Mouse (Mus musculus): ENCODE data around the gene Ube2c. TPM values are rescaled to one million over a fixed set of nuclear protein-coding genes. Genes with fewer than 3 reads are reported as not detected.
A peak's percentile ranks its signal among the peaks of the same experiment; 100 is the strongest.

Gene Ube2c
- total and polyA plus RNA-seq, 2 experiments from 2014 or later, result 61.2 to 70.6 TPM

- peak overlapping the region; percentile 95 for H3K27ac ChIP-seq
- H3K9me3 ChIP-seq (ENCODE audit: low read length), result no peaks in the 10 kb centered on the region
- ATAC-seq (peak; percentile 28; the same call in 1 of the 2 replicates), DNase-seq (ENCODE audit: low spot score) (peak; percentile 72)
- H3K4me3 ChIP-seq (ENCODE audit: low read length), result peak overlapping the region; percentile 59
- H3K36me3 ChIP-seq (ENCODE audit: insufficient read depth, low read length), result peaks cover 18% of the 10 kb centered on the region; the same call in 1 of the 2 replicates
- peak overlapping the region; percentile 62 for H3K4me2 ChIP-seq (ENCODE audit: low read depth, low read length)
- 2% methylated on average over 10 of the region's 10 CpGs for WGBS
- peak; percentile 42 for TF ChIP-seq CTCF (IDR thresholded peaks at IDR 0.05; ENCODE audit: low read depth)
- H3K27me3 ChIP-seq (ENCODE audit: insufficient read depth, low read length), result no peaks in the 10 kb centered on the region
- H3K9ac ChIP-seq (replicated peaks; ENCODE audit: low read length), result peak overlapping the region; percentile 61
- no peaks in the 10 kb centered on the region for H3K4me1 ChIP-seq (ENCODE audit: insufficient read depth, low read length)
Measured at GRCm38 (mm10) chr2:164823181-164823585, 53.5 kb downstream of the Ube2c start.

GRCm38 (mm10) chr2:164823969-164824368, 54.3 kb downstream of the Ube2c start:
- H3K4me1 ChIP-seq (ENCODE audit: insufficient read depth, low read length), result no peaks in the 10 kb centered on the region
- H3K36me3 ChIP-seq (ENCODE audit: insufficient read depth, low read length), result peaks cover 18% of the 10 kb centered on the region; the same call in 1 of the 2 replicates
- no peak for TF ChIP-seq CTCF (IDR thresholded peaks at IDR 0.05; ENCODE audit: low read depth)
- no peak for ATAC-seq
- H3K9me3 ChIP-seq (ENCODE audit: low read length), result no peaks in the 10 kb centered on the region
- peak overlapping the region; percentile 62; the same call in 1 of the 2 replicates for H3K4me2 ChIP-seq (ENCODE audit: low read depth, low read length)
- no peak overlapping the region for H3K9ac ChIP-seq (replicated peaks; ENCODE audit: low read length)
- DNase-seq (ENCODE audit: low spot score), result no peak
- no peaks in the 10 kb centered on the region for H3K27me3 ChIP-seq (ENCODE audit: insufficient read depth, low read length)
- 93% methylated on average over 4 of the region's 4 CpGs for WGBS
- no peak overlapping the region for H3K27ac ChIP-seq
- no peak overlapping the region for H3K4me3 ChIP-seq (ENCODE audit: low read length)

GRCm38 (mm10) chr2:164825521-164825920, 55.8 kb downstream of the Ube2c start:
- Histone ChIP-seq H3K9ac (replicated peaks; ENCODE audit: low read length) (no peak overlapping the region), H3K36me3 (ENCODE audit: insufficient read depth, low read length) (peaks cover 18% of the 10 kb centered on the region; the same call in 1 of the 2 replicates), H3K4me1 (ENCODE audit: insufficient read depth, low read length) (no peaks in the 10 kb centered on the region), H3K27ac (no peak overlapping the region), H3K27me3 (ENCODE audit: insufficient read depth, low read length) (no peaks in the 10 kb centered on the region), H3K4me2 (ENCODE audit: low read depth, low read length) (no peak overlapping the region), H3K4me3 (ENCODE audit: low read length) (no peak overlapping the region), H3K9me3 (ENCODE audit: low read length) (no peaks in the 10 kb centered on the region)
- 93% methylated on average over 17 of the region's 17 CpGs for WGBS
- TF ChIP-seq CTCF (IDR thresholded peaks at IDR 0.05; ENCODE audit: low read depth), result no peak
- ATAC-seq, result no peak
- no peak for DNase-seq (ENCODE audit: low spot score)

- 83% methylated on average over 16 of the region's 16 CpGs for WGBS
- H3K4me2 ChIP-seq (ENCODE audit: low read depth, low read length), result no peak overlapping the region
- no peaks in the 10 kb centered on the region for H3K9me3 ChIP-seq (ENCODE audit: low read length)
- H3K4me1 ChIP-seq (ENCODE audit: insufficient read depth, low read length), result no peaks in the 10 kb centered on the region
- H3K27ac ChIP-seq, result no peak overlapping the region
- no peak overlapping the region for H3K9ac ChIP-seq (replicated peaks; ENCODE audit: low read length)
- no peak for ATAC-seq
- no peaks in the 10 kb centered on the region for H3K27me3 ChIP-seq (ENCODE audit: insufficient read depth, low read length)
- no peak overlapping the region for H3K4me3 ChIP-seq (ENCODE audit: low read length)
- no peak for DNase-seq (ENCODE audit: low spot score)
- TF ChIP-seq CTCF (IDR thresholded peaks at IDR 0.05; ENCODE audit: low read depth), result no peak
- peaks cover 18% of the 10 kb centered on the region; the same call in 1 of the 2 replicates for H3K36me3 ChIP-seq (ENCODE audit: insufficient read depth, low read length)
Measured at GRCm38 (mm10) chr2:164827146-164827850, 57.6 kb downstream of the Ube2c start.

Other genes starting within 250 kb of the Ube2c start
- gene Wfdc2, start 207.5 kb upstream of the Ube2c start, total RNA-seq (2014; rRNA removed), result 1.5 and 2.7 TPM in 2 replicates
- gene Wfdc2, start 207.5 kb upstream of the Ube2c start, polyA plus RNA-seq (2015; fragmentation: Nextera tagmentation; extraction: Ambion mirVana), result 3.1 and 4.5 TPM in 2 replicates
- not detected in 2 replicates for gene Spint3, start 196.4 kb upstream of the Ube2c start, total RNA-seq (2014; rRNA removed)
- not detected in 2 replicates for gene Spint3, start 196.4 kb upstream of the Ube2c start, polyA plus RNA-seq (2015; fragmentation: Nextera tagmentation; extraction: Ambion mirVana)
- gene Wfdc6a, start 184.5 kb upstream of the Ube2c start, total RNA-seq (2014; rRNA removed), result 0.31 TPM in 1 of 2 replicates, not detected in the other
- gene Wfdc6a, start 184.5 kb upstream of the Ube2c start, polyA plus RNA-seq (2015; fragmentation: Nextera tagmentation; extraction: Ambion mirVana), result 0.19 and 0.77 TPM in 2 replicates
- not detected in 2 replicates for gene Eppin, start 176.3 kb upstream of the Ube2c start, total RNA-seq (2014; rRNA removed)
- not detected in 2 replicates for gene Eppin, start 176.3 kb upstream of the Ube2c start, polyA plus RNA-seq (2015; fragmentation: Nextera tagmentation; extraction: Ambion mirVana)
- not detected in 2 replicates for gene Wfdc6b, start 156.4 kb upstream of the Ube2c start, total RNA-seq (2014; rRNA removed)
- not detected in 2 replicates for gene Wfdc6b, start 156.4 kb upstream of the Ube2c start, polyA plus RNA-seq (2015; fragmentation: Nextera tagmentation; extraction: Ambion mirVana)
- gene Wfdc8, start 156.3 kb upstream of the Ube2c start, total RNA-seq (2014; rRNA removed), result not detected in 2 replicates
- gene Wfdc8, start 156.3 kb upstream of the Ube2c start, polyA plus RNA-seq (2015; fragmentation: Nextera tagmentation; extraction: Ambion mirVana), result not detected in 2 replicates
- gene Wfdc16, start 131.1 kb upstream of the Ube2c start, total RNA-seq (2014; rRNA removed), result not detected in 2 replicates
- gene Wfdc16, start 131.1 kb upstream of the Ube2c start, polyA plus RNA-seq (2015; fragmentation: Nextera tagmentation; extraction: Ambion mirVana), result not detected in 2 replicates
- gene Wfdc10, start 113.9 kb upstream of the Ube2c start, total RNA-seq (2014; rRNA removed), result not detected in 2 replicates
- 0.60 TPM in 1 of 2 replicates, not detected in the other for gene Wfdc10, start 113.9 kb upstream of the Ube2c start, polyA plus RNA-seq (2015; fragmentation: Nextera tagmentation; extraction: Ambion mirVana)
- not detected in 2 replicates for gene Wfdc9, start 113.3 kb upstream of the Ube2c start, total RNA-seq (2014; rRNA removed)
- gene Wfdc9, start 113.3 kb upstream of the Ube2c start, polyA plus RNA-seq (2015; fragmentation: Nextera tagmentation; extraction: Ambion mirVana), result not detected in 2 replicates
- gene Wfdc11, start 95.8 kb upstream of the Ube2c start, total RNA-seq (2014; rRNA removed), result not detected in 2 replicates
- not detected in 2 replicates for gene Wfdc11, start 95.8 kb upstream of the Ube2c start, polyA plus RNA-seq (2015; fragmentation: Nextera tagmentation; extraction: Ambion mirVana)
- gene Wfdc13, start 84.8 kb upstream of the Ube2c start, total RNA-seq (2014; rRNA removed), result not detected in 2 replicates
- gene Wfdc13, start 84.8 kb upstream of the Ube2c start, polyA plus RNA-seq (2015; fragmentation: Nextera tagmentation; extraction: Ambion mirVana), result not detected in 2 replicates
- gene Spint4, start 71.4 kb upstream of the Ube2c start, total RNA-seq (2014; rRNA removed), result not detected in 2 replicates
- gene Spint4, start 71.4 kb upstream of the Ube2c start, polyA plus RNA-seq (2015; fragmentation: Nextera tagmentation; extraction: Ambion mirVana), result not detected in 2 replicates
- gene Spint5, start 54.6 kb upstream of the Ube2c start, total RNA-seq (2014; rRNA removed), result not detected in 2 replicates
- gene Spint5, start 54.6 kb upstream of the Ube2c start, polyA plus RNA-seq (2015; fragmentation: Nextera tagmentation; extraction: Ambion mirVana), result not detected in 2 replicates
- gene Wfdc3, start 24.0 kb upstream of the Ube2c start, total RNA-seq (2014; rRNA removed), result 1.3 TPM in 2 replicates
- gene Wfdc3, start 24.0 kb upstream of the Ube2c start, polyA plus RNA-seq (2015; fragmentation: Nextera tagmentation; extraction: Ambion mirVana), result 0.73 and 0.76 TPM in 2 replicates
- gene Dnttip1, start 23.9 kb upstream of the Ube2c start, total RNA-seq (2014; rRNA removed), result 17.1 and 24.9 TPM in 2 replicates
- 53.9 and 56.1 TPM in 2 replicates for gene Dnttip1, start 23.9 kb upstream of the Ube2c start, polyA plus RNA-seq (2015; fragmentation: Nextera tagmentation; extraction: Ambion mirVana)
- gene Tnnc2, start 10.1 kb downstream of the Ube2c start, total RNA-seq (2014; rRNA removed), result 12.2 TPM in 1 of 2 replicates, not detected in the other
- 0.30 TPM in 1 of 2 replicates, not detected in the other for gene Tnnc2, start 10.1 kb downstream of the Ube2c start, polyA plus RNA-seq (2015; fragmentation: Nextera tagmentation; extraction: Ambion mirVana)
- 102 and 106 TPM in 2 replicates for gene Snx21, start 15.9 kb downstream of the Ube2c start, total RNA-seq (2014; rRNA removed)
- gene Snx21, start 15.9 kb downstream of the Ube2c start, polyA plus RNA-seq (2015; fragmentation: Nextera tagmentation; extraction: Ambion mirVana), result 44.7 and 47.6 TPM in 2 replicates
- 18.5 and 39.5 TPM in 2 replicates for gene Acot8, start 35.0 kb downstream of the Ube2c start, total RNA-seq (2014; rRNA removed)
- gene Acot8, start 35.0 kb downstream of the Ube2c start, polyA plus RNA-seq (2015; fragmentation: Nextera tagmentation; extraction: Ambion mirVana), result 19.4 and 20.2 TPM in 2 replicates
- 6.4 and 8.3 TPM in 2 replicates for gene Zswim3, start 35.2 kb downstream of the Ube2c start, total RNA-seq (2014; rRNA removed)
- gene Zswim3, start 35.2 kb downstream of the Ube2c start, polyA plus RNA-seq (2015; fragmentation: Nextera tagmentation; extraction: Ambion mirVana), result 5.2 and 5.5 TPM in 2 replicates
- gene Zswim1, start 52.8 kb downstream of the Ube2c start, total RNA-seq (2014; rRNA removed), result 23.9 and 24.6 TPM in 2 replicates
- 26.5 and 29.0 TPM in 2 replicates for gene Zswim1, start 52.8 kb downstream of the Ube2c start, polyA plus RNA-seq (2015; fragmentation: Nextera tagmentation; extraction: Ambion mirVana)
- gene Spata25, start 58.6 kb downstream of the Ube2c start, total RNA-seq (2014; rRNA removed), result not detected in 2 replicates
- gene Spata25, start 58.6 kb downstream of the Ube2c start, polyA plus RNA-seq (2015; fragmentation: Nextera tagmentation; extraction: Ambion mirVana), result not detected in 2 replicates
- 135 and 147 TPM in 2 replicates for gene Ctsa, start 63.0 kb downstream of the Ube2c start, total RNA-seq (2014; rRNA removed)
- 112 and 116 TPM in 2 replicates for gene Ctsa, start 63.0 kb downstream of the Ube2c start, polyA plus RNA-seq (2015; fragmentation: Nextera tagmentation; extraction: Ambion mirVana)
- gene Neurl2, start 63.6 kb downstream of the Ube2c start, total RNA-seq (2014; rRNA removed), result 8.7 and 12.1 TPM in 2 replicates
- 7.2 and 7.6 TPM in 2 replicates for gene Neurl2, start 63.6 kb downstream of the Ube2c start, polyA plus RNA-seq (2015; fragmentation: Nextera tagmentation; extraction: Ambion mirVana)
- gene Pltp, start 87.8 kb downstream of the Ube2c start, total RNA-seq (2014; rRNA removed), result 76.2 and 88.7 TPM in 2 replicates
- 99.6 and 117 TPM in 2 replicates for gene Pltp, start 87.8 kb downstream of the Ube2c start, polyA plus RNA-seq (2015; fragmentation: Nextera tagmentation; extraction: Ambion mirVana)
- 76.7 and 83.7 TPM in 2 replicates for gene Pcif1, start 109.4 kb downstream of the Ube2c start, total RNA-seq (2014; rRNA removed)
- 107 and 108 TPM in 2 replicates for gene Pcif1, start 109.4 kb downstream of the Ube2c start, polyA plus RNA-seq (2015; fragmentation: Nextera tagmentation; extraction: Ambion mirVana)
- 26.5 and 28.3 TPM in 2 replicates for gene Zfp335, start 141.9 kb downstream of the Ube2c start, total RNA-seq (2014; rRNA removed)
- gene Zfp335, start 141.9 kb downstream of the Ube2c start, polyA plus RNA-seq (2015; fragmentation: Nextera tagmentation; extraction: Ambion mirVana), result 9.0 and 9.2 TPM in 2 replicates
- gene Mmp9, start 170.9 kb downstream of the Ube2c start, total RNA-seq (2014; rRNA removed), result 8.8 and 14.4 TPM in 2 replicates
- 6.7 and 7.1 TPM in 2 replicates for gene Mmp9, start 170.9 kb downstream of the Ube2c start, polyA plus RNA-seq (2015; fragmentation: Nextera tagmentation; extraction: Ambion mirVana)
- gene Slc12a5, start 190.9 kb downstream of the Ube2c start, total RNA-seq (2014; rRNA removed), result 257 TPM in 2 replicates
- 67.1 and 71.0 TPM in 2 replicates for gene Slc12a5, start 190.9 kb downstream of the Ube2c start, polyA plus RNA-seq (2015; fragmentation: Nextera tagmentation; extraction: Ambion mirVana)

Data from hindbrain, postnatal 0 days (tissue).